Mouse (Mus musculus): ENCODE measurements at regions not wholly inside any gene's neighbourhood (a gene's known extent, or its start where the extent isn't known, plus 50 kb on each side); places are given as distances from the start of the nearest gene placed in this dataset.

GRCm38 (mm10) chr8:97733338-97733737 lies 1682.9 kb downstream of the Cdh8 start:
- peak in 1 of 2 experiments; percentile 20 for DNase-seq (ENCODE audit: low spot score in 2 of 2)

GRCm38 (mm10) chr8:97722627-97723026 lies 1693.6 kb downstream of the Cdh8 start:
- DNase-seq (ENCODE audit: low spot score in 2 of 2), result no peak

- DNase-seq (ENCODE audit: low spot score in 2 of 2), result peak in 1 of 2 experiments; percentile 13
Observed at GRCm38 (mm10) chr8:97701706-97702105, 1714.6 kb downstream of the Cdh8 start.

- no peak for DNase-seq (ENCODE audit: low spot score in 2 of 2)
Observed at GRCm38 (mm10) chr8:97664404-97664803, 1751.9 kb downstream of the Cdh8 start.

GRCm38 (mm10) chr8:97662144-97662543 lies 1754.1 kb downstream of the Cdh8 start:
- DNase-seq (ENCODE audit: low spot score in 2 of 2), result no peak

GRCm38 (mm10) chr8:97651802-97652201 lies 1763.5 kb upstream of the Got2 start:
- DNase-seq (ENCODE audit: low spot score in 2 of 2), result no peak

GRCm38 (mm10) chr8:97632980-97633379 lies 1744.6 kb upstream of the Got2 start:
- no peak for DNase-seq (ENCODE audit: low spot score in 2 of 2)
